ENCODE assay signal across 8 mouse cellular contexts in genomic region chr19:29100874-29101542, GRCm38 (mm10). TPM values are rescaled to one million over a fixed set of nuclear protein-coding genes. Genes with fewer than 3 reads are reported as not detected.
DNase-seq lines count a peak whose midpoint lies in the region; ATAC-seq and TF ChIP-seq lines count a peak whose summit lies in the region.

TSS of gene Rcl1 (plus strand) at chr19:29101375.

- H3K27ac ChIP-seq in ES-Bruce4 (ENCODE audit: insufficient read depth, low read length): no peak within 1 kb of the TSS
- H3K27ac ChIP-seq in forebrain, embryonic 14.5 days (ENCODE audit: low read depth, low read length): no peak within 1 kb of the TSS
- peak within 1 kb of the TSS; percentile 78 for H3K27ac ChIP-seq in neural tube, embryonic 15.5 days (replicated peaks)

- peak within 1 kb of the TSS; percentile 88 for H3K4me2 ChIP-seq in forebrain, embryonic 14.5 days (ENCODE audit: low read length)
- peak within 1 kb of the TSS; percentile 74 for H3K4me2 ChIP-seq in neural tube, embryonic 15.5 days

- peaks cover 3% of the 10 kb centered on the region; the same call in 1 of the 2 replicates for H3K36me3 ChIP-seq in ES-Bruce4 (ENCODE audit: control insufficient read depth, insufficient read depth, low read length, poor library complexity, severe bottlenecking)
- no peaks in the 10 kb centered on the region for H3K36me3 ChIP-seq in forebrain, embryonic 14.5 days (ENCODE audit: control insufficient read depth, insufficient read depth, low read length)
- H3K36me3 ChIP-seq in neural tube, embryonic 15.5 days: no peaks in the 10 kb centered on the region

- H3K9me3 ChIP-seq in ES-Bruce4 (replicated peaks; ENCODE audit: control insufficient read depth, insufficient read depth, low read length, poor library complexity, severe bottlenecking): no peaks in the 10 kb centered on the region
- no peaks in the 10 kb centered on the region for H3K9me3 ChIP-seq in forebrain, embryonic 14.5 days (replicated peaks; ENCODE audit: control insufficient read depth, low read length)
- H3K9me3 ChIP-seq in neural tube, embryonic 15.5 days (replicated peaks): no peaks in the 10 kb centered on the region

- TF ChIP-seq EP300 in ES-Bruce4 (IDR thresholded peaks at IDR 0.05; ENCODE audit: insufficient read depth, low read depth, low read length): no peak

- WGBS in forebrain, embryonic 14.5 days: under 1% methylated on average over 54 of the region's 58 CpGs
- under 1% methylated on average over 51 of the region's 58 CpGs for WGBS in neural tube, embryonic 15.5 days

- peak within 1 kb of the TSS; percentile 94 for H3K4me3 ChIP-seq in ES-Bruce4 (ENCODE audit: low read depth, low read length)
- peak within 1 kb of the TSS; percentile 64 for H3K4me3 ChIP-seq in forebrain, embryonic 14.5 days (ENCODE audit: low read depth, low read length)
- H3K4me3 ChIP-seq in neural tube, embryonic 15.5 days (replicated peaks): peak within 1 kb of the TSS; percentile 86

- ATAC-seq in cerebellum, adult (ENCODE audit: insufficient number of reproducible peaks, low FRiP score, low TSS enrichment): peak; percentile 100
- ATAC-seq in forebrain, embryonic 14.5 days: peak; percentile 100
- peak; percentile 100 for ATAC-seq in neural tube, embryonic 15.5 days (ENCODE audit: low FRiP score)

- DNase-seq in forebrain, embryonic 14.5 days (ENCODE audit: low spot score): peak; percentile 99
- peak; percentile 93 to 94 for DNase-seq in heart, postnatal 14 days
- peak; percentile 95 for DNase-seq in layer of hippocampus, adult 11-12 months (ENCODE audit: low spot score)
- DNase-seq in lung, adult 18-20 months: peak; percentile 95 to 96
- DNase-seq in testis, postnatal 14 days (ENCODE audit: low spot score): peak; percentile 96

- no peaks in the 10 kb centered on the region; the same call in 1 of the 2 replicates for H3K27me3 ChIP-seq in ES-Bruce4 (ENCODE audit: control insufficient read depth, insufficient read depth, low read length, poor library complexity, severe bottlenecking)
- no peaks in the 10 kb centered on the region for H3K27me3 ChIP-seq in forebrain, embryonic 14.5 days (replicated peaks; ENCODE audit: control insufficient read depth, insufficient read depth, low read length)
- no peaks in the 10 kb centered on the region for H3K27me3 ChIP-seq in neural tube, embryonic 15.5 days (replicated peaks)

- TF ChIP-seq CTCF in ES-Bruce4 (IDR thresholded peaks at IDR 0.05; ENCODE audit: low read depth, low read length): no peak

- peak; percentile 75 for TF ChIP-seq POLR2A in ES-Bruce4 (IDR thresholded peaks at IDR 0.05; ENCODE audit: insufficient read depth, low read length)

- intact Hi-C loops in heart, postnatal 14 days (cut with DNase I): loop anchor here (5.0 kb wide), 2 partner anchors 34 to 109 kb away; partner anchors contain the start of gene Cdc37l1

- peaks cover 4% of the 10 kb centered on the region for H3K4me1 ChIP-seq in ES-Bruce4 (ENCODE audit: control insufficient read depth, insufficient read depth, low read length)
- peaks cover 5% of the 10 kb centered on the region for H3K4me1 ChIP-seq in forebrain, embryonic 14.5 days (ENCODE audit: control insufficient read depth, insufficient read depth, low read length)
- peaks cover 14% of the 10 kb centered on the region for H3K4me1 ChIP-seq in neural tube, embryonic 15.5 days

- H3K9ac ChIP-seq in ES-Bruce4 (ENCODE audit: low read depth, poor library complexity, severe bottlenecking): peak within 1 kb of the TSS; percentile 75
- peak within 1 kb of the TSS; percentile 72 for H3K9ac ChIP-seq in forebrain, embryonic 14.5 days (ENCODE audit: low read length)
- peak within 1 kb of the TSS; percentile 85 for H3K9ac ChIP-seq in neural tube, embryonic 15.5 days (replicated peaks)

RNA-seq across cellular contexts. Expression of gene Rcl1, which starts in this region (rescaled TPM):
- polyA plus RNA-seq in ES-Bruce4 (2011; ENCODE audit: insufficient read depth, insufficient read length, low read depth, missing spikeins): 53.3 and 53.9 TPM in 2 replicates
- polyA plus RNA-seq in forebrain, embryonic 14.5 days (2014; fragmentation: Nextera tagmentation; extraction: Ambion mirVana): 34.8 and 35.1 TPM in 2 replicates
- 1 to 10 TPM; 5.6 to 6.8 TPM for total RNA-seq in heart, postnatal 14 days (2021)
- polyA plus RNA-seq in neural tube, embryonic 15.5 days (2015; fragmentation: Nextera tagmentation; extraction: Ambion mirVana): 41.0 and 49.0 TPM in 2 replicates
